Mouse (Mus musculus): ENCODE measurements around the gene Parp14.

DNA sequence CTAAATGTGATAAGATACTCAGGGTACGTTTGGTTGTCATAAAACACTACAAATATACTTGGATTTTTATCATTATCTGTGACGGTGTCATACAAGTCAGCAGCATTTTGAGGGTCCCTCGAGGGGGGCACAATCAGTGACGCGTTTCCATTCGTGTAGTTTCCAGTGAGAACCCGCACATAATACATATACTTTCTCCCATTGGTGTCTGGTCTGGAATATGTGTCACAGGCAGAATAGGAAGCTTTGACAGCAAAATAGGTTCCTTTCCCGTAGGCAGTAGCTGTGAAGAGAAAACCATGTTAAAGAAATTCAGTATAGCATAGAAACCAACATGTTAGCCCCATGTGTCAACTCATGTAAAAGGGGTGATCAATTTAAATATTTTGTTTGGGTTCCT lies 36.7 kb downstream of the Parp14 start:
- TF ChIP-seq CTCF (IDR thresholded peaks at IDR 0.05 in 2 of 3, conservative IDR thresholded peaks at IDR 0.05 in 1 of 3; ENCODE audit: control insufficient read depth in 1 of 3, insufficient read depth in 1 of 3, low read depth in 2 of 3, low read length in 3 of 3, poor library complexity in 1 of 3, severe bottlenecking in 1 of 3), result no peak
- no peak for TF ChIP-seq POLR2AphosphoS5 (IDR thresholded peaks at IDR 0.05; ENCODE audit: borderline replicate concordance, low read depth, low read length)
- TF ChIP-seq CHD1 (IDR thresholded peaks at IDR 0.05; ENCODE audit: low read depth, low read length), result no peak
- no peak for TF ChIP-seq POLR2A (IDR thresholded peaks at IDR 0.05; ENCODE audit: control insufficient read depth in 1 of 2, insufficient read depth in 1 of 2, low read depth in 1 of 2, low read length in 2 of 2, poor library complexity in 1 of 2)
- TF ChIP-seq HCFC1 (IDR thresholded peaks at IDR 0.05; ENCODE audit: low read depth, low read length), result no peak
- TF ChIP-seq MAX (IDR thresholded peaks at IDR 0.05; ENCODE audit: low read length), result no peak
- no peak for TF ChIP-seq USF1 (IDR thresholded peaks at IDR 0.05; ENCODE audit: low read depth, low read length)

All from MEL (cell line).